Mouse (Mus musculus) gastrocnemius, postnatal 10 days (tissue): Measurements from ENCODE around the gene Mapk14. TPM values are rescaled to one million over a fixed set of nuclear protein-coding genes. Genes with fewer than 3 reads are reported as not detected.
"Not testable (repeated sequence)": the region's sequence is repeated elsewhere in the genome, so short reads cannot be mapped to it uniquely, and the experiment has no call there.

Source experiments
- DNase-seq: peaks from one replicate; pipeline ENCODE4 v3.0.0; 2021; ENCODE audit warnings: mixed read lengths
- total RNA-seq, 2 experiments: library from RNA; stranded (reverse); gene quantifications; 2 replicates each; pipeline ENCODE4 v1.2.3; 2021

The Mapk14 gene
- total RNA-seq, 2 experiments from 2014 or later = 59.8 to 62.8 TPM

DNA sequence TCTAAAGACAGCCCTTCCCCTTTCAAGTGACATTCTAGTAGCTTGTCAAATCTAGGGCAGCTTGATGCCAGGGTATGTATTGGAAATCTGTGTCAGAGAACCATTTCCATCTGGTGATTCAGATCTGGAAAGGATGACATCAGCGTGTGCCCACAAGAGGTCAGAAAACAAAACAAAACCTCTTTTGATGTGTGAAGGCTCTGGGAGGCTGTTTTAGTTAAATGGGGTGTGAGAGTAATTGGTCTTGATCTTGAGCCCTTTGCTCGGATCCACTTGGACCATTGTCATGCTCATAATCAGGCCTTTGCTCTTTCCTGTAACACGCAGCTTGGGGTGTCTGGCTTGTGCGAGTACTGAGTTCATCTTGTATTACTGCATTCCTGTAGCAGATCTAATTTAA is 7.1 kb downstream of the Mapk14 start:
- DNase-seq = no peak

DNA sequence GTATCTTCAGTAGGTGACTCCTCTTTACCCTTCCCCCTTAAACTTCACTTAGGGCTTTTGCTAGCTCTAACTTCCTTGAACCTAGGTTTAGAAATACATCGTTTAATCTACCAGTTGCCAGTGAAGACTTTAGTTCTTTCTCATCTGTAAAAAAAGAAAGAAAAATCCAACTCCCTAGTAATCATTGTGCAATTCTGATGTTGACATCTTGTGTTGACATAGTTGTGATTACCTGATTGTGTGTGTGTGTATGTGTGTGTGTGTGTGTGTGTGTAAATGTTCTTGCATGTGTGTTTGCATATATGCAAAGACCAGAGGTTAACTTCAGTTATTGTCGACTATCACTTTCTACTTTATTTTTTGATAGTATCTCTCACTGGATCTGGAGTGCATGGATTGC is 7.5 kb downstream of the Mapk14 start:
- no peak for DNase-seq

DNA sequence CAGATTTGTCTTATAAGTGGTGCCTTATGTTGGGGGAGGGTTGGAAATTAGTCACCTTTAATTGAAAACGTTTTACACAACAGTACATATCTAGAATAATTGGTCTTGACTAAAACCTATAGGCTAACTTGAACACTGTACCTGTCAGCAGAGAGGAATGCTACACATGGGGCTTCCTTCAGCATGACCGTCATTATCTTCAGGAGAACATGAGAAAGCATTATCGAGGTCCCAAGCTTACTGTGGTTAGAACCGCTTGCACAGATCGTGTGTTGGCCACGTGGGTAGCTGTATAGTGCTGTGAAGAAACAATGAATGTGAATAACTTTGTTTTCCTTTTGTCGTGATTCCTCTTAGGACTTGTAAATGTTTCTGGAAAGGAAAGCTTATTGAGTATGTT is 8.7 kb downstream of the Mapk14 start:
- DNase-seq = no peak

DNA sequence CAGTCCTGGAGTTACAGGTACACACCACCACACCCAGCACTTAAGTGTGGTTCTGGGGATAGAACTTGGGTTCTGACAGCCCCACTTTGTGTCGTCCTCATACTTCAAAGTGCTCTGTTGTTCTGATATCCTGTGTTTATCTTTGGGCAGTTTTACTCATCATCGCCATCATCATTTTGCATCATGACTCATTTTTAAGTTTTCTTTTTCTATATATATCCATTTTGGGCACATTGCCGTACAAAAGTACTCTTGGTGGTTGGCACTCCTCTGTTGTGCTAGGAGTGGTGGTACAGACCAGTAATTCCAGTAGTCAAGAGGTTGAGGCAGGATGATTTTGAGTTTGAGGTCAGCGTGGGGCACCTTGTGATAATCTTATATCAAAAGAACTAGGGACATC is 10.0 kb downstream of the Mapk14 start:
- no peak for DNase-seq

DNA sequence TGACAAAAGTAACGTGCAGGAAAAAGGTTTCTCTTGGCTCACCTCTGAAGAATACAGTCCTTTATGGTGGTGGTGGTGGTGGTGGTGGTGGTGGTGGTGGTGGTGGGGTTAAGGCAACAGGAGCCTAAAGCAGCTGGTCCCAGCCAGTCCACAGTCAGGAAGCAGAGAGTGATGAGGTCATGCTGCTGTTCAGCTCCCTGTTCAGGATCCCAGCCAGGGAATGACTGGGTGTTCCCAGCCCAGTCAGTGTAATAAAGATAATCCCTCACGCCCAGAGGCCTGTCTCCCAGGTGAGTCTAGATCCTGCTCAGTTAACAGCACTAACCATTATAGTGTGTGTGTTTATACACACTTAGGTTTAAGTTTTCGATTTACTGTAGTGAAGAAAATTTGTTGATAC is 10.6 kb downstream of the Mapk14 start:
- DNase-seq = no peak

DNA sequence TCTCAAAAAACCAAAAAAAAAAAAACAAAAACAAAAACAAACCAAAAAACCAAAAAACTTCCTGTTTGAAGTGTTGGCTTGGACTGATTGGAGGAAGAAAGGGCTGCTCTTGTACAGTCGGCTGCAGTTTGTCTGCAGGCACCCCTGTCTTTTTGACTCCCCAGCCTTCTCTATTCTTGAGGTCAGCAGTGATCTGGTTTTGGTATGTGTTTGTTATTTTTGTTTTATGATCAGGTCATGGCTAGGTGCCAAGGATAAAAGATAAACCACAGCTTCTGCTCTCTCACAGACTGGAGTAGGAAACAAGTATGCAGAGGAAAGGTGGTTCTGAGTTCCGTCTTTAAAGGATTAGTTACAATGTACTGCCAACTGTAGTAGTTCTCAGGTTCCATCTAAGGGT is 11.5 kb downstream of the Mapk14 start:
- no peak for DNase-seq

DNA sequence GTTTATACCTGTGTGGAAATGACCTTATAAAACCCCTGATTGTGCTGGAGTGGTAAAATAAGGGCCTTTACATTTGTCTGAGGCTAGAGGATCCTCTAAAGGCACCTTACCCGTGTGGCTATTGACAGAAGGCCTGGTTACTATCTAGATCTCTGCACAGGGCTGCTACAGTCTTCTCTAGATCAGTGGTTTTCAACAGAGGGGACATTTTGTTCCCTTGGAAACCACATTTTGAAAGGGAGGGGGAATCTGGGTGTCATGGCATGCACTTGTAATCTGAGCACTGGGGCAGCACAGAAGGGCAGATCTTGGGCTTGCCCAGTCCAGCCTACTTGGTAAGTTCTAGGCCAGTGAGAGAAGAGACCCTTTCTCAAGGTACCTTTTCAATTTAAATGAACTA is 15.6 kb downstream of the Mapk14 start:
- no peak for DNase-seq

DNA sequence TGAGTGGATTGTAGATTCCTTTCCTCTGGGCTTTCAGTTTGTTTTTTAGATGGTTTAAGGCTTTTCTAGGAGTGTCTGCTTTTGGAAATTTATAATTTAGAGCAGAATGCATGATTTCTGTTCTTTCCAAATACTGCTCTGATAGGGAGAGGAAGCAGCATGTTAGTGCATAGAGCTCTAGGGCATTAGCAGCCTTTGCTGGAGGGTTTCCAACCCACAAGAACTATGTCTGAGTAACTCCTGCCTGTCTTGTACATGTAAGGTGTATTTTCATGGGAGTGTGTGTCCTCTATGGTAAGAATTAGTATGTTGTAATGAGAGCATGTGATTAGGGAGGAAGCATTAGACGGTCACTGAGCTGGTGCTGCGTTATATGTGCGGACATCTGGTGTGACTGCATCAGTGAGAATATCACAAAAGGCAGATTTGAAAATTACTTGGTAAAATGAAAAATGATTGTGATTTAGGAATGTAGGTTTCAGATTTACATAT is 16.1 kb downstream of the Mapk14 start:
- no peak for DNase-seq

DNA sequence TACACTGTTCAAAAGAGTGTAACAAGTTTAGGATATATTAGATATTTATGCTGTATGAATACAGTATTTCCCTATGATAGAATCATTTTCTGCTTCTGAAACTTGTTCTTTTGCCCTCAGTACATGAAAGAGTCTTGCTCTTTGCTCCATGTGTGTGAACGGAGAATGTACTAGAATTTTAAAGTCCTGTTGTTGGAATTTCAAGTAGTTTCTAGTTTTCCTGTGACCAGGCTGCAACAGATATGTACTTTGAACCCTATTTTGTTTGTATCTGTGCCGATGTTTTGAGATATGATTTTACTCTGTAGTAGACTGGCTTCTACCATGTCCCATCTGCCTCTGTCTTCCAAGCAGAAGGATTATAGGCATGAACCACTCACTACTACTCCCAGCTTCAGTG is 16.7 kb downstream of the Mapk14 start:
- no peak for DNase-seq

DNA sequence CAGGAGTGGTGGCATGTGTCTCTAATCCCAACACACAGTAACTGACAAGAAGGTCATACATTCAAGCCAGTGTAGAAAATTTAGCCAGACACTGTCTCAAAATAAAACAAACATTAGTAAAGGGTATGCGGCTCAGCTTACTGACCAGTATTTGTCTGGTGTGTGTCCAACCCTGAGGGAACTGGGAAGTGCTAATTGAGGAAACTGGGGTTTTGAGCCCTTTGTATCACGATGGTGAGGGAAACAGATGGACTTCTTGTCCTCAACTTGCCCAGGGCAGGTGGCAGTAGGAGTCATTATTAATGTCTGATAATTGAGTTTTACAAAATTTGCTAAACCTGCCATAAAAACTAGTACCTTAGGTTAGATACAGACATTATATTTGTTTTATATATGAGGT is 17.9 kb downstream of the Mapk14 start:
- no peak for DNase-seq

DNA sequence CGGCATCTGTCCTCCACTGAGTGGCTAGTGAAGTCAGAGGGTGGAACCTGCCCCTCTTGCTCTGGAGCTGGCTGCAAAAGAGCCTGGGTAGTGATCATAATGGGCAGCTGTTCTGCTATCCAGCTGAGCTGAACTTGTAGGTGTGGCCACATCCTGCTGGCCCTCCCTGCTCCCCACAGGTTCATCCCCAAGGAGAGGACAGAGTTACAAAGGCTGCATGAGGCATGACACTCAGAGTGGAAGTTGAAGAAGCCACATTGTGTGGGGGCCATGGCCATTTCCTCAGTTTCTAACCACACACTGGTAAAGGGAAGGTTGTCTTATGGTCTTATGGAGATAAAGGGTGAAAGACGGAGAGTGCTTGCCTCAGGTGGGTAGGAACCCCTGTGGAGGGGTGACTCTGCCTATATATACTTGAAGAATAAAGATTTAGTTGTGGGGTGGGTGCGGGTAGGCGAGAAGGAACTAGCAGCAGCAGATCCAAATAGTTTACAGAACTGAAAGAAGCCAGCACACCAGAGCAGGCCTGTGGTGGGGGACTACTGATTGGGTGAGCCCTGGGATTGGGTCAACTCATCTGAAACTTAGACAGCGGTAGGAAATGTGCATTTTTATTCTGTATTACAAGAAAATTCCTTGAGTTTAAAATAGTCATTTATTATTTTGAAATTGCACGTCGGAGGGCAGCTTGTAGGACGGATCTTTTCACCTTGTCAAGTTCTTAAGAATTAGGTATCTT is 18.6 kb downstream of the Mapk14 start:
- no peak for DNase-seq

DNA sequence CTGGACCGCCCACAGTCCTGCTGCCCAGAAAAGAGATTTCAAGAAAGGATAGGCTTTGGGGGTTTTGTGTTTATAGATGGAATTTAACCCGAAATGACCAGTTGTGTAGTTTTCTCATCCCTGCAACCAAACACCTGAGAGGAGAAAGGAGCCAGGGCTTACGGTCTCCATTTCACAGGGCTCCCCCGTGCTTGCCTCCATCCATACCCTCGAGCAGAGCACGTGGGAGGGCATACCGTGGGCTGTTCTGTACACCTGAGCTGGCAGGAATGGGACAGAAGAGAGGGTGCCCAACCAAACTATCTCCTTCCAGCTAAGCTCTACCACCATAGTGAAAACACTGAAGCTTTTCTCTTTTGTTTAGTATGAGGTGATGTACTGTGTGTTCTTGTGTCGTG is 19.2 kb downstream of the Mapk14 start:
- DNase-seq = no peak

DNA sequence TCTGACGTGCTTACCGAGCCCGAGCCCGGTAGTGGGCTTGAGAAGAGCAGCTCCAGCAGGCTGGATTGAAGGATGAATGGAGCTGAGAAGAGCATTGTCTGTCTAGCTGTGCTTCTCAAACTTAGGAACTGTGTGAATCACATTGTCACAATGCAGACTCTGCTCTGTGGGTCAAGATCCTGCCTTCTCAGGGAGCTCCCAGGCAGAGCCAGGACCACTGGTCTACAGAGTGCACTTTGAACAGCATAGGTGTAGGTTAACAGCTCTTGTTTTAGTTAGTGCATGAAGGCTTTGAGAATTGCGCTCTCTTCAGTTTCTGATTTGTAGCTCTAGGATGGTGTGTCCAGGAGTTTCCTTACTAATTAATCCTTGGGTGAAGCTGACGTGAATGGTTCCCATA is 20.1 kb downstream of the Mapk14 start:
- no peak for DNase-seq

DNA sequence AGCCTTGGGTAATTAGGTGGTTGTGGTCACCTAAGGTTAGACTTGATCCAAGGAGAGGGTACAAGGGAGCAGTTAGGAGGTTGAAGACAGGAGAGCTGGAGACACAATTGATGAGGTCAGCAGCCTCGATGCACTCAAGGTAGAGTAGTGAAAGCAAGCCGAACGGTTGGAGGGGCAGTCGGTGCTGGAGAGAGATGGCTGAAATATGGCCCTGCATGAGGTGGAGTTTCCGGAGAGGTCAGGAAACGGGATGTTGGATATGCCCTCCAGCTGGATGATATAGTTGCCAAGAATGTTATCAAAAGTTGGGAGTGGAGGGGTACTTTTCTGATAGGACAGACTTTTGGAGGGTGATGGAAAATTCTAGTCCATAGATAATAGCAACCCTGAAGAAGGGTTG is 21.2 kb downstream of the Mapk14 start:
- DNase-seq = no peak

DNA sequence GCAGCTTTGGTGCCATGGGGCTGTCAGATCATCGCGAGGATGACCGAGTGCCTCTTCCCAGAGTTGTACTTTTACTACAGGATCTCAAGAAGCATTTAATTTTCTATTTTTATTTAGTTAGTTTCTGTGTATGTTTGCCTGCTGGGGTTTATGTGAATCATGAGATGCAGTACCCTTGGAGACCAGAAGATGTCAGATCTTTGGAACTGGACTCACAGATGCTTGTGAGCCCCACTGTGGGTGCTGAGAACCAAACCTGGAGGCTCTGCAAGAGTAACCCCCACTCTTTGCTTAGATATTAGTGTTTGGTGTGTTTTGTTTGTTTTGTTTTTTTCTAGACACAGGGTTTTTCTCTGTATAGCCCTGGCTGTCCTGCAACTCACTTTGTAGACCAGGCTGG is 22.9 kb downstream of the Mapk14 start:
- DNase-seq = no peak

DNA sequence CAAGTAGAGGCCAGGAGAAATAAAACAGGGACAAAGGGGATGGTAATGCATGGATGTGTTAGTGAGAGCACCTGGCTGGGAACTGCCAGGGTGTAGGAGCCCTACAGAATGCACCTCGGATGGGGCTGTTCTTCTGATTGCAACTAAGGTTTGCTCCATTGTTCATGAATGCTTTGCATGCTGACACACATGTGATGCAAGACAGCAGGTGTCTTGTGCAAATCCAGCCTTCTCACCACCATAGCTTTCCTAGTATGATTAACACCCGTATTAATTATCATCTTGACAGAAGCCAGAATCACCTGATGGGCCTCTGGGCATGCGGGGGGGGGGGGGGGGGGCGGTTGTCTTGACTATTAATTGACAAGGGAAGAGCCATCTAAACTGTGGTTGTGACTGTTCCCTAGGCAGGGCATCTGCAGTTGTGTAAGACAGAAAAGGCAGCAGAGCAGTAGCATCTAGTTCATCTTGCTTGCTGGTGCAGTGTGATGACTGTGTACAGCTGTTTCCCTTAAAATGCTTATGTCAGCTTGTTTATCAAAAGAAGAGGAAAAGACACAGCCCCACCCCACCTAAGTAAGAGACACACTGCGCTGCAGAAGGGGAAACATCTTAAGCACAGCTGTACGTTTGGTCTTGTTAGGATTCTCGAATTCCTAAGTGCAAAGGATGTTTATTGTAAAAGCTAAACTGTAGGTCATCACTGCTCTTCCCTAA is 24.9 kb downstream of the Mapk14 start:
- DNase-seq = no peak

DNA sequence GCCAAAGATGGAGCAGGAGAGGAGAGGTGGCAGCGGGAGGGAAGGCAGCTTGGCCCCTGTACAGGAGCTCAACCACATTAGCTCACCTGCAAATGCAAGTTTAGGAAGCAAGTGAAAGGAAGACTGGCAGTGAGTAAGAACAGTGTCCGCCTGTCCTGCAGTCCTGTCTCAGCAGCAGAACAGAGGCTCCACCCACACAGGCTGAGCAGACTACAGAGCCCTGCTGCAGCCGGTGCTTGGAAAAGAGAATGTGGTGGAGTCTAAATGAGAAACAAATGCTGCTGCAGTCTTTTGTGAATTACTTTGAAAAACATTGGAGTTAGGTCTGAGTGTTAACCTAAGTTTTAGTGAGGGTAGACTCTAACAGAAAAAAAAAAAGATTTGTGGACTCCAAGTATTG is 26.4 kb downstream of the Mapk14 start:
- DNase-seq = no peak

DNA sequence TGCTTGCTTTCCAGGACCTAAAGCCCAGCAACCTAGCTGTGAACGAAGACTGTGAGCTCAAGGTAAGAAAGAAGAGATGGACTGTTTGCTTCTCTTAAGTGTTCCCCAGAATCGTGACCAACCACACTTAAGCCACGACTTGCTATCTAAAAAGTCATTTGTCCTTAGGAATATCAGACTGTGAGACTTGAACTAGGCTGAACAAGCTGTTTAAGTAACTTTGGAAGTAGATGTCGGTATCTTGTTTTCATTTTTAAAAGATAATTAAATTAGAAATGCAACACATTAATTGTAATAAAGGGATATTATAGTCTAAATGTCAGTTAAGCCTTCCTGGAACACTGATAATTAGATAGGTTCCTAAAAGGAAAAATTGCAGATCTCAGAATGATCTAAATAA is 34.7 kb downstream of the Mapk14 start, which contains the start of gene AC170998.1:
Gene AC170998.1 (plus strand): TSS at position 301 of the 400 bp plus-strand sequence.
- no peak for DNase-seq

DNA sequence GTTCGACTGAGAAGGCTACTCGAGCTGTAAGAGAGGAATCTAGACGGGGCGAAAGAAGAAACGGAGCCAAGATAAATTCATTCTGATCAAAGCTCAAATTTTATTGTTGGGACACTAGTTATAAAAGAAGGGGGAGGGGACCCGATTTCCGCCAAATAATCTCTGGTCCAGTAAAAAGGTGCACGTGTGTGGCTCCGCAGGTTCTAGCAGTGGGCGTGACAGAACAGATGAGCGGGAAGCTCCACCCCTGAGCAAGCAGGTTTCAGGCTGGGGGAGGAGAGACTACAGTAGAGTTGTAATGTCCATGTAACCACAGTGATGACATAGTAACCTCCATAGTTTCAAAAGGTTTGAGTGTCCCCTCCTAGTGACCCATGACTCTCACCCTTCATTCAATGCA is 36.4 kb downstream of the Mapk14 start:
- not testable (repeated sequence) for DNase-seq

DNA sequence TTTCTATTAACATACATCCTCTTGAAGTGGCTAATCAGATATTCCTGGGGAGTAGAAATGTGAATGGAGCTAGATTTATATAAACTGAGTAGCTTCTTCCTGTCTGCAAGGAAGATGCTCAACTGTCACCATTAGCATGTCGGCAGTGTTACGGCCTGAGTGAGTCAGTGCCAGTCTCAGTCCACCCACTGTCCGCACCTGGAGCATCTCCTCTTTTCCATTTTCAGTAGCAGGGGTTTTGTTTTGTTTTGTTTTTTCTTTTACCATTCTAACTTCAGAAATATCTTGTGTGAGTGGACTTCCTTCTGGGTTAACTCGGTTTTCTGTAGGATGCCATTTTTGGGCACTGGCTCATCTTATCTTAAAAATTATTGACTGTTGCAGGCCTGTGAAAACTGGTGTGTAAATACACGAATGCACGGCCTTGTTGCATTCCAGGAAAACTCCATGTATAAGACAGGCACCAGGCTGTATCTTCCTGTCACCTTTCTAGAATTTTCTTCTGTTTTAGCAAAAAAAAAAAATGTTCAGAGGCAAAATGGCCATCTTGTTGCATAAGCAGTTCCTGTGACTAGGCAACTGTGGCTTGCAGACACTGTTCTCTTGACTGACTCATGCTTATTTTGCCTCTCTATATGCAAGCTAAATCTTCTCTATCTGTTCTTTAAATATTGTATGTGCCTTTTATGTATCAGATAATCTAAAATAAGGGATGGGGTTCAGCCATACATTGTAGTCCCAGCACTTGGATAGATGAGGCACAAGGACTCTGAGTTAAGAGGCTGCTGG is 44.4 kb downstream of the Mapk14 start:
- no peak for DNase-seq

DNA sequence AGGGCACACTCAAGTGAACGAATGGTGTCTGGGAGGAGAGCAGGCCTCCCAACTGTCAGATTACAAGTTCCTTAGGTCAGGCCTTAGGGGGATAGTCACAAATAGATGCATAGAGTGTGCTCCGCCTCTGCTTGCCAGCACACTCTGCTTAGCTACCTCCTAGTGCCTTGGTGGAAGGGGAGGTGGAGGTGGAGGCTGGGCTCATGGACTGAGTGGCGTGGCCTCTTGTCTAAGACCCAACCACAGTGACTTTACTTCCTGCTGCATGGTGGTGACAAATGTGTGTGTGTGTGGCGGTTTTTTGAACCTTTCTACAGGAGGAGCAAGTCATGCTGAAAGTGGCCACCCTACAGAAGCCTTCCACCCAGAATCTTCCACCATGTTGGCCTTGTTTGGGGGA is 45.4 kb downstream of the Mapk14 start:
- no peak for DNase-seq

DNA sequence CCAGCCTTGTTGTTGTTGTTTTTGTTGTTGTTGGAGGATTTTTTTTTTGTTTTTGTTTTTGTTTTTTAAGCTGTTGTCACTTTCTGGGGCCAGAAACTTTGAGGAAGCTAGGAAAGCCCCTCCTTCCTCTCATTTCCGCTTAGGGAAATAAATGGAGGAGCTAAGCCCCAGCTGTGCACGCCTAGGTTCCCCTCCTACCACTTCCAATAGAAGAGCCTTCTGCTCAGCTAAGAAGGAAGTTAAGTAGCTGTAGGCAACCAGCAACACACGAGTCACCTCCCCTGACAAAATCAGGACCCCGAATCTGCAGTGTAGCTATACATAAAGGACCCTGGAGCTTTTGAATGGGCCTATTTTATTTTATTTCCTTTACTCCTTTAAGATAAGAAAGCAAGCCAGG is 46.8 kb downstream of the Mapk14 start:
- no peak for DNase-seq

DNA sequence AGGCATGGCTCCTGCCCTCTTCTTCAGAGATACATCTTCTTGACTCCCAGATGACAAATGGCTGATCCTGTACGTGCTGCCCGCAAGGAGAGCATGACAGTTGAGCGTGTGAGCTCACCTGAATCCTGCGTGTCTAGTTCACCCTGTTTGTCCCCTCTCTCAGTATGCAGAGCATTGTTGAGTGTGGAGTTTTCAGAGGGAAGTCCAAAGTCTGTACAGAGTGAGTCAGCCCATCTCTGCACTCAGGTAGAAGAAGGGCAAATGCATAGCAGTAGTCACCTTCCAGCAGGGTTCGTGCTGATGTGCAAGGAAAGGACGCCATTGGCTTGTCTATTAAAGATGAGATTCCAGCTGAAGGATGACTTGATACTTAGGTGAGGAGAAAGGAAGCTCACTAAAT is 48.1 kb downstream of the Mapk14 start:
- no peak for DNase-seq
